Mouse (Mus musculus) midbrain, embryonic 10.5 days (tissue): ENCODE data around the gene Tmem236. TPM values are rescaled to one million over a fixed set of nuclear protein-coding genes. Genes with fewer than 3 reads are reported as not detected.

Source experiments
- DNase-seq: peaks from one replicate; pipeline ENCODE4 v3.0.0-alpha.2; 2017; ENCODE audit warnings: low spot score
- H3K27ac ChIP-seq: fragments of 300-500 bp; sonication (generic); replicated peaks from 2 replicates; pipeline ENCODE4 v1.5.1; 2016; ENCODE audit warnings: mild to moderate bottlenecking
- H3K27me3 ChIP-seq: fragments of 300-500 bp; sonication (generic); 2 replicates; pipeline ENCODE4 v1.6.1; 2016; ENCODE audit warnings: low read depth, mild to moderate bottlenecking; ENCODE audit not compliant: poor library complexity, severe bottlenecking
- H3K36me3 ChIP-seq: fragments of 300-500 bp; sonication (generic); 2 replicates; pipeline ENCODE4 v1.6.1; 2016; ENCODE audit warnings: mild to moderate bottlenecking, moderate library complexity
- H3K4me1 ChIP-seq: fragments of 300-500 bp; sonication (generic); 2 replicates; pipeline ENCODE4 v1.6.1; 2016
- H3K4me3 ChIP-seq: fragments of 300-500 bp; sonication (generic); 2 replicates; pipeline ENCODE4 v1.5.1; 2016; ENCODE audit warnings: mild to moderate bottlenecking, moderate library complexity
- H3K9me3 ChIP-seq: fragments of 300-500 bp; sonication (generic); replicated peaks from 2 replicates; pipeline ENCODE4 v1.6.1; 2016; ENCODE audit warnings: mild to moderate bottlenecking
- WGBS: fragments of 180-500 bp; shearing (Covaris S2); methylation state at CpG from one replicate; pipeline ENCODE4 v1.1.7; 2016; 5-methylcytosine and 5-hydroxymethylcytosine counted together
- polyA plus RNA-seq: library from polyadenylated mRNA; unstranded; fragments of >200 nt; fragmentation: Nextera tagmentation; extraction: Ambion mirVana; gene quantifications from 2 replicates; pipeline ENCODE4 v1.2.1, GENCODE M21; 2016

Tmem236 gene
- polyA plus RNA-seq, 1 experiment from 2014 or later = 0.04 TPM

- no peak overlapping the region for H3K4me3 ChIP-seq
- H3K27ac ChIP-seq = no peak overlapping the region
- no peaks in the 10 kb centered on the region for H3K27me3 ChIP-seq
- WGBS = 86% methylated on average over 5 of the region's 5 CpGs
- no peaks in the 10 kb centered on the region for H3K9me3 ChIP-seq
- no peak for DNase-seq
- no peaks in the 10 kb centered on the region for H3K4me1 ChIP-seq
- no peaks in the 10 kb centered on the region for H3K36me3 ChIP-seq
Measured at GRCm38 (mm10) chr2:14235319-14235718, 61.0 kb downstream of the Tmem236 start.

GRCm38 (mm10) chr2:14236920-14237319 is 62.6 kb downstream of the Tmem236 start:
- no peaks in the 10 kb centered on the region for H3K4me1 ChIP-seq
- H3K4me3 ChIP-seq = no peak overlapping the region
- H3K27me3 ChIP-seq = no peaks in the 10 kb centered on the region
- no peak overlapping the region for H3K27ac ChIP-seq
- no peak for DNase-seq
- H3K9me3 ChIP-seq = no peaks in the 10 kb centered on the region
- no peaks in the 10 kb centered on the region for H3K36me3 ChIP-seq
- WGBS = 94% methylated on average over 4 of the region's 4 CpGs

GRCm38 (mm10) chr2:14237723-14238122 is 63.4 kb downstream of the Tmem236 start:
- WGBS = 74% methylated on average over 4 of the region's 4 CpGs
- H3K27ac ChIP-seq = no peak overlapping the region
- H3K36me3 ChIP-seq = no peaks in the 10 kb centered on the region
- H3K9me3 ChIP-seq = no peaks in the 10 kb centered on the region
- DNase-seq = no peak
- no peak overlapping the region for H3K4me3 ChIP-seq
- no peaks in the 10 kb centered on the region for H3K4me1 ChIP-seq
- H3K27me3 ChIP-seq = no peaks in the 10 kb centered on the region

GRCm38 (mm10) chr2:14239151-14239550 is 64.8 kb downstream of the Tmem236 start:
- Histone ChIP-seq H3K27ac (no peak overlapping the region), H3K36me3 (no peaks in the 10 kb centered on the region), H3K27me3 (no peaks in the 10 kb centered on the region), H3K4me1 (no peaks in the 10 kb centered on the region), H3K4me3 (no peak overlapping the region), H3K9me3 (no peaks in the 10 kb centered on the region)
- WGBS = 72% methylated on average over 5 of the region's 5 CpGs
- DNase-seq = no peak

- no peak for DNase-seq
- 91% methylated on average over 5 of the region's 5 CpGs for WGBS
- Histone ChIP-seq H3K9me3 (no peaks in the 10 kb centered on the region), H3K36me3 (no peaks in the 10 kb centered on the region), H3K4me1 (no peaks in the 10 kb centered on the region), H3K27me3 (no peaks in the 10 kb centered on the region), H3K4me3 (no peak overlapping the region), H3K27ac (no peak overlapping the region)
Measured at GRCm38 (mm10) chr2:14244157-14244556, 69.8 kb downstream of the Tmem236 start.

- Histone ChIP-seq H3K27me3 (no peaks in the 10 kb centered on the region), H3K9me3 (no peaks in the 10 kb centered on the region), H3K36me3 (no peaks in the 10 kb centered on the region), H3K4me3 (no peak overlapping the region), H3K4me1 (no peaks in the 10 kb centered on the region), H3K27ac (no peak overlapping the region)
- DNase-seq = no peak
- WGBS = 85% methylated on average over 2 of the region's 2 CpGs
Measured at GRCm38 (mm10) chr2:14244668-14245067, 70.3 kb downstream of the Tmem236 start.

GRCm38 (mm10) chr2:14249839-14250564 is 75.7 kb downstream of the Tmem236 start:
- no peaks in the 10 kb centered on the region for H3K4me1 ChIP-seq
- no peaks in the 10 kb centered on the region for H3K9me3 ChIP-seq
- H3K4me3 ChIP-seq = no peak overlapping the region
- H3K36me3 ChIP-seq = no peaks in the 10 kb centered on the region
- 85% methylated on average over 3 of the region's 3 CpGs for WGBS
- H3K27me3 ChIP-seq = no peaks in the 10 kb centered on the region
- no peak for DNase-seq
- no peak overlapping the region for H3K27ac ChIP-seq

- no peak overlapping the region for H3K4me3 ChIP-seq
- no peaks in the 10 kb centered on the region for H3K4me1 ChIP-seq
- DNase-seq = no peak
- WGBS = 84% methylated on average over 3 of the region's 3 CpGs
- H3K36me3 ChIP-seq = no peaks in the 10 kb centered on the region
- no peaks in the 10 kb centered on the region for H3K27me3 ChIP-seq
- H3K27ac ChIP-seq = no peak overlapping the region
- H3K9me3 ChIP-seq = no peaks in the 10 kb centered on the region
Measured at GRCm38 (mm10) chr2:14251938-14252337, 77.6 kb downstream of the Tmem236 start.

GRCm38 (mm10) chr2:14258345-14258850 is 84.1 kb downstream of the Tmem236 start:
- Histone ChIP-seq H3K36me3 (no peaks in the 10 kb centered on the region), H3K9me3 (no peaks in the 10 kb centered on the region), H3K27ac (no peak overlapping the region), H3K4me3 (no peak overlapping the region), H3K4me1 (no peaks in the 10 kb centered on the region), H3K27me3 (no peaks in the 10 kb centered on the region)
- no peak for DNase-seq

- H3K27me3 ChIP-seq = no peaks in the 10 kb centered on the region
- no peaks in the 10 kb centered on the region for H3K9me3 ChIP-seq
- DNase-seq = no peak
- 83% methylated on average over 1 of the region's 1 CpGs for WGBS
- H3K36me3 ChIP-seq = no peaks in the 10 kb centered on the region
- no peak overlapping the region for H3K4me3 ChIP-seq
- H3K4me1 ChIP-seq = no peaks in the 10 kb centered on the region
- H3K27ac ChIP-seq = no peak overlapping the region
Measured at GRCm38 (mm10) chr2:14262090-14262489, 87.8 kb downstream of the Tmem236 start.

GRCm38 (mm10) chr2:14269160-14269559 is 94.8 kb downstream of the Tmem236 start:
- H3K36me3 ChIP-seq = no peaks in the 10 kb centered on the region
- H3K4me3 ChIP-seq = no peak overlapping the region
- H3K9me3 ChIP-seq = no peaks in the 10 kb centered on the region
- DNase-seq = no peak
- 83% methylated on average over 1 of the region's 1 CpGs for WGBS
- H3K27ac ChIP-seq = no peak overlapping the region
- H3K27me3 ChIP-seq = no peaks in the 10 kb centered on the region
- H3K4me1 ChIP-seq = no peaks in the 10 kb centered on the region
